Mouse (Mus musculus) heart, embryonic 12.5 days (tissue): ENCODE results near the gene Syt14. TPM values are rescaled to one million over a fixed set of nuclear protein-coding genes. Genes with fewer than 3 reads are reported as not detected.

Experiments used
- ATAC-seq: fragments of 200-750 bp; cut with Nextera tagmentation; 2 replicates; pipeline ENCODE4 v1.8.0; 2017; ENCODE audit warnings: moderate TSS enrichment, moderate library complexity; ENCODE audit not compliant: insufficient number of reproducible peaks, low FRiP score
- H3K27ac ChIP-seq: fragments of 300-500 bp; sonication (generic); 2 replicates; pipeline ENCODE4 v1.5.1; 2016; ENCODE audit warnings: mild to moderate bottlenecking, moderate library complexity; ENCODE audit not compliant: poor library complexity, severe bottlenecking
- H3K27me3 ChIP-seq: fragments of 300-500 bp; sonication (generic); replicated peaks from 2 replicates; pipeline ENCODE4 v1.6.1; 2016; ENCODE audit warnings: mild to moderate bottlenecking, moderate library complexity
- H3K36me3 ChIP-seq: fragments of 300-500 bp; sonication (generic); 2 replicates; pipeline ENCODE4 v1.6.1; 2016; ENCODE audit warnings: mild to moderate bottlenecking, moderate library complexity
- H3K4me1 ChIP-seq: fragments of 300-500 bp; sonication (generic); replicated peaks from 2 replicates; pipeline ENCODE4 v1.6.1; 2016; ENCODE audit warnings: mild to moderate bottlenecking
- H3K4me2 ChIP-seq: fragments of 300-500 bp; sonication (generic); 2 replicates; pipeline ENCODE4 v1.6.1; 2016; ENCODE audit warnings: mild to moderate bottlenecking, moderate library complexity
- H3K4me3 ChIP-seq: fragments of 300-500 bp; sonication (generic); 2 replicates; pipeline ENCODE4 v1.5.1; 2016; ENCODE audit warnings: mild to moderate bottlenecking
- H3K9ac ChIP-seq: fragments of 300-500 bp; sonication (generic); 2 replicates; pipeline ENCODE4 v1.6.1; 2016; ENCODE audit warnings: mild to moderate bottlenecking, moderate library complexity
- H3K9me3 ChIP-seq: fragments of 300-500 bp; sonication (generic); replicated peaks from 2 replicates; pipeline ENCODE4 v1.6.1; 2016; ENCODE audit warnings: mild to moderate bottlenecking, moderate library complexity
- WGBS: fragments of 180-500 bp; shearing (Covaris S2); methylation state at CpG from one replicate; pipeline ENCODE4 v1.1.7; 2016; 5-methylcytosine and 5-hydroxymethylcytosine counted together
- polyA plus RNA-seq: library from polyadenylated mRNA; unstranded; fragments of >200 nt; fragmentation: Nextera tagmentation; extraction: Ambion mirVana; gene quantifications from 2 replicates; pipeline ENCODE4 v1.2.1, GENCODE M21; 2016

Gene Syt14
- polyA plus RNA-seq, 1 experiment from 2014 or later = 1.4 TPM

GRCm38 (mm10) chr1:192987203-192987602 lies 48.4 kb downstream of the Syt14 start:
- H3K4me1 ChIP-seq = no peaks in the 10 kb centered on the region
- no peaks in the 10 kb centered on the region for H3K27me3 ChIP-seq
- H3K27ac ChIP-seq = no peak overlapping the region
- H3K9me3 ChIP-seq = no peaks in the 10 kb centered on the region
- no peaks in the 10 kb centered on the region for H3K36me3 ChIP-seq
- 87% methylated on average over 3 of the region's 3 CpGs for WGBS
- no peak overlapping the region for H3K4me3 ChIP-seq
- no peak overlapping the region for H3K9ac ChIP-seq
- ATAC-seq = no peak
- H3K4me2 ChIP-seq = no peak overlapping the region

GRCm38 (mm10) chr1:192986481-192986880 lies 49.1 kb downstream of the Syt14 start:
- no peaks in the 10 kb centered on the region for H3K27me3 ChIP-seq
- no peak overlapping the region for H3K4me2 ChIP-seq
- 62% methylated on average over 3 of the region's 3 CpGs for WGBS
- H3K4me3 ChIP-seq = no peak overlapping the region
- no peaks in the 10 kb centered on the region for H3K36me3 ChIP-seq
- no peak overlapping the region for H3K27ac ChIP-seq
- ATAC-seq = no peak
- H3K9ac ChIP-seq = no peak overlapping the region
- no peaks in the 10 kb centered on the region for H3K4me1 ChIP-seq
- H3K9me3 ChIP-seq = no peaks in the 10 kb centered on the region

GRCm38 (mm10) chr1:192984333-192984732 lies 51.2 kb downstream of the Syt14 start:
- H3K9me3 ChIP-seq = no peaks in the 10 kb centered on the region
- no peak overlapping the region for H3K27ac ChIP-seq
- no peak overlapping the region for H3K4me3 ChIP-seq
- H3K4me1 ChIP-seq = no peaks in the 10 kb centered on the region
- no peak overlapping the region for H3K9ac ChIP-seq
- 81% methylated on average over 4 of the region's 4 CpGs for WGBS
- ATAC-seq = no peak
- H3K36me3 ChIP-seq = no peaks in the 10 kb centered on the region
- no peak overlapping the region for H3K4me2 ChIP-seq
- H3K27me3 ChIP-seq = no peaks in the 10 kb centered on the region

GRCm38 (mm10) chr1:192981658-192982057 lies 53.9 kb downstream of the Syt14 start:
- Histone ChIP-seq H3K36me3 (no peaks in the 10 kb centered on the region), H3K4me1 (no peaks in the 10 kb centered on the region), H3K9ac (no peak overlapping the region), H3K4me3 (no peak overlapping the region), H3K27ac (no peak overlapping the region), H3K4me2 (no peak overlapping the region), H3K9me3 (no peaks in the 10 kb centered on the region), H3K27me3 (no peaks in the 10 kb centered on the region)
- WGBS = 91% methylated on average over 3 of the region's 3 CpGs
- ATAC-seq = no peak

GRCm38 (mm10) chr1:192981120-192981519 lies 54.5 kb downstream of the Syt14 start:
- no peak overlapping the region for H3K27ac ChIP-seq
- 72% methylated on average over 1 of the region's 1 CpGs for WGBS

GRCm38 (mm10) chr1:192962323-192962722 lies 73.3 kb downstream of the Syt14 start:
- H3K9ac ChIP-seq = no peak overlapping the region
- WGBS = 89% methylated on average over 5 of the region's 5 CpGs
- H3K4me1 ChIP-seq = no peaks in the 10 kb centered on the region
- H3K4me3 ChIP-seq = no peak overlapping the region
- no peak for ATAC-seq
- H3K27me3 ChIP-seq = no peaks in the 10 kb centered on the region
- H3K27ac ChIP-seq = no peak overlapping the region
- H3K4me2 ChIP-seq = no peak overlapping the region
- 0 out of 2 replicates have a peak, but pooled peaks cover 5% of the 10 kb centered on the region for H3K36me3 ChIP-seq
- 0 out of 2 replicates have a peak, but pooled peaks cover 4% of the 10 kb centered on the region for H3K9me3 ChIP-seq

More at GRCm38 (mm10) chr1:192981120-192981519, 54.5 kb downstream of the Syt14 start:
- Histone ChIP-seq H3K36me3 (no peaks in the 10 kb centered on the region), H3K27me3 (no peaks in the 10 kb centered on the region), H3K4me2 (no peak overlapping the region), H3K9ac (no peak overlapping the region), H3K4me1 (no peaks in the 10 kb centered on the region), H3K4me3 (no peak overlapping the region), H3K9me3 (no peaks in the 10 kb centered on the region)
- ATAC-seq = no peak

GRCm38 (mm10) chr1:192947839-192948173 lies 87.8 kb downstream of the Syt14 start:
- Histone ChIP-seq H3K4me3 (no peak overlapping the region), H3K36me3 (no peaks in the 10 kb centered on the region), H3K27me3 (no peaks in the 10 kb centered on the region), H3K9ac (no peak overlapping the region), H3K9me3 (no peaks in the 10 kb centered on the region), H3K27ac (no peak overlapping the region), H3K4me1 (no peaks in the 10 kb centered on the region), H3K4me2 (no peak overlapping the region)
- ATAC-seq = no peak
- WGBS = 67% methylated on average over 2 of the region's 2 CpGs

GRCm38 (mm10) chr1:192947170-192947838 lies 88.3 kb downstream of the Syt14 start:
- 84% methylated on average over 1 of the region's 1 CpGs for WGBS
- H3K9ac ChIP-seq = no peak overlapping the region
- H3K27me3 ChIP-seq = no peaks in the 10 kb centered on the region
- H3K27ac ChIP-seq = no peak overlapping the region
- H3K4me3 ChIP-seq = no peak overlapping the region
- H3K36me3 ChIP-seq = no peaks in the 10 kb centered on the region
- no peaks in the 10 kb centered on the region for H3K4me1 ChIP-seq
- no peaks in the 10 kb centered on the region for H3K9me3 ChIP-seq
- H3K4me2 ChIP-seq = no peak overlapping the region
- ATAC-seq = no peak

- H3K27ac ChIP-seq = no peak overlapping the region
- H3K27me3 ChIP-seq = no peaks in the 10 kb centered on the region
- H3K9me3 ChIP-seq = no peaks in the 10 kb centered on the region
- no peak overlapping the region for H3K4me3 ChIP-seq
- WGBS = 55% methylated on average over 2 of the region's 2 CpGs
- H3K4me1 ChIP-seq = no peaks in the 10 kb centered on the region
- no peak for ATAC-seq
- no peaks in the 10 kb centered on the region for H3K36me3 ChIP-seq
- H3K4me2 ChIP-seq = no peak overlapping the region
- H3K9ac ChIP-seq = no peak overlapping the region
Observed at GRCm38 (mm10) chr1:192939033-192939432, 96.5 kb downstream of the Syt14 start.

GRCm38 (mm10) chr1:192937956-192938355 lies 97.6 kb downstream of the Syt14 start:
- no peaks in the 10 kb centered on the region for H3K4me1 ChIP-seq
- no peak overlapping the region for H3K4me3 ChIP-seq
- H3K9ac ChIP-seq = no peak overlapping the region
- H3K4me2 ChIP-seq = no peak overlapping the region
- no peaks in the 10 kb centered on the region for H3K36me3 ChIP-seq
- H3K9me3 ChIP-seq = no peaks in the 10 kb centered on the region
- no peaks in the 10 kb centered on the region for H3K27me3 ChIP-seq
- ATAC-seq = no peak
- WGBS = 87% methylated on average over 2 of the region's 2 CpGs
- no peak overlapping the region for H3K27ac ChIP-seq

GRCm38 (mm10) chr1:192931797-192932196 lies 103.8 kb downstream of the Syt14 start:
- no peaks in the 10 kb centered on the region for H3K27me3 ChIP-seq
- no peak overlapping the region for H3K27ac ChIP-seq
- H3K4me2 ChIP-seq = no peak overlapping the region
- WGBS = 85% methylated on average over 3 of the region's 3 CpGs
- H3K36me3 ChIP-seq = no peaks in the 10 kb centered on the region
- H3K4me3 ChIP-seq = no peak overlapping the region
- no peaks in the 10 kb centered on the region for H3K4me1 ChIP-seq
- no peak for ATAC-seq
- H3K9me3 ChIP-seq = no peaks in the 10 kb centered on the region; the same call in 1 of the 2 replicates
- H3K9ac ChIP-seq = no peak overlapping the region

GRCm38 (mm10) chr1:192912101-192912728 lies 123.4 kb downstream of the Syt14 start:
- H3K4me2 ChIP-seq = no peak overlapping the region
- no peak overlapping the region for H3K9ac ChIP-seq

More at GRCm38 (mm10) chr1:192912101-192912728, 123.4 kb downstream of the Syt14 start:
- no peak for ATAC-seq
- H3K27me3 ChIP-seq = no peaks in the 10 kb centered on the region
- H3K4me3 ChIP-seq = no peak overlapping the region
- no peaks in the 10 kb centered on the region for H3K9me3 ChIP-seq
- H3K36me3 ChIP-seq = no peaks in the 10 kb centered on the region
- no peak overlapping the region for H3K27ac ChIP-seq
- H3K4me1 ChIP-seq = no peaks in the 10 kb centered on the region
- WGBS = 52% methylated on average over 3 of the region's 3 CpGs
